Mouse (Mus musculus) right cerebral cortex, postnatal 14 days (tissue): ENCODE measurements around the gene Acbd4.
A peak's percentile ranks its signal among the peaks of the same experiment; 100 is the strongest.

Source experiments
- DNase-seq: peaks from one replicate; pipeline ENCODE4 v3.0.0; 2022

The Acbd4 gene

GRCm38 (mm10) chr11:103093862-103094833 is 7.3 kb upstream of the Acbd4 start:
- peak; percentile 3 for DNase-seq

GRCm38 (mm10) chr11:103095107-103095670 is 6.3 kb upstream of the Acbd4 start:
- DNase-seq = peak; percentile 3

- DNase-seq = peak; percentile 4
Measured at GRCm38 (mm10) chr11:103095801-103096200, 5.7 kb upstream of the Acbd4 start.

GRCm38 (mm10) chr11:103096979-103097894 is 4.2 kb upstream of the Acbd4 start:
- DNase-seq = peak; percentile 3

- DNase-seq = no peak
Measured at GRCm38 (mm10) chr11:103098531-103099190, 2.8 kb upstream of the Acbd4 start.

GRCm38 (mm10) chr11:103099352-103099940 is 2.0 kb upstream of the Acbd4 start:
- no peak for DNase-seq

GRCm38 (mm10) chr11:103100361-103100760 is 1.1 kb upstream of the Acbd4 start:
- DNase-seq = no peak

- DNase-seq = peak; percentile 70
Measured at GRCm38 (mm10) chr11:103101866-103102501, 502 bp downstream of the Acbd4 start.

GRCm38 (mm10) chr11:103102725-103103349 is 1.4 kb downstream of the Acbd4 start:
- peak; percentile 95 for DNase-seq

- no peak for DNase-seq
Measured at GRCm38 (mm10) chr11:103103621-103104020, 2.1 kb downstream of the Acbd4 start.

- no peak for DNase-seq
Measured at GRCm38 (mm10) chr11:103104469-103104868, 3.0 kb downstream of the Acbd4 start.

GRCm38 (mm10) chr11:103105180-103105725 is 3.8 kb downstream of the Acbd4 start:
- no peak for DNase-seq

- DNase-seq = no peak
Measured at GRCm38 (mm10) chr11:103105810-103106209, 4.3 kb downstream of the Acbd4 start.

GRCm38 (mm10) chr11:103106386-103106785 is 4.9 kb downstream of the Acbd4 start:
- no peak for DNase-seq

GRCm38 (mm10) chr11:103111301-103111700 is 9.8 kb downstream of the Acbd4 start:
- no peak for DNase-seq

GRCm38 (mm10) chr11:103111881-103112551 is 10.5 kb downstream of the Acbd4 start:
- no peak for DNase-seq

- no peak for DNase-seq
Measured at GRCm38 (mm10) chr11:103112552-103112912, 11.1 kb downstream of the Acbd4 start.

GRCm38 (mm10) chr11:103113005-103113404 is 11.5 kb downstream of the Acbd4 start:
- no peak for DNase-seq

- no peak for DNase-seq
Measured at GRCm38 (mm10) chr11:103113771-103114170, 12.3 kb downstream of the Acbd4 start.

- no peak for DNase-seq
Measured at GRCm38 (mm10) chr11:103114270-103114943, 12.9 kb downstream of the Acbd4 start.
